Mouse (Mus musculus) left cerebral cortex, adult 11 months (tissue): ENCODE results near the gene Btbd35f2.
"Not testable (repeated sequence)": the region's sequence is repeated elsewhere in the genome, so short reads cannot be mapped to it uniquely, and the experiment has no call there.

ENCODE experiments used
- DNase-seq: peaks from one replicate; pipeline ENCODE4 v3.0.0; 2022; ENCODE audit warnings: low spot score

The Btbd35f2 gene

DNA sequence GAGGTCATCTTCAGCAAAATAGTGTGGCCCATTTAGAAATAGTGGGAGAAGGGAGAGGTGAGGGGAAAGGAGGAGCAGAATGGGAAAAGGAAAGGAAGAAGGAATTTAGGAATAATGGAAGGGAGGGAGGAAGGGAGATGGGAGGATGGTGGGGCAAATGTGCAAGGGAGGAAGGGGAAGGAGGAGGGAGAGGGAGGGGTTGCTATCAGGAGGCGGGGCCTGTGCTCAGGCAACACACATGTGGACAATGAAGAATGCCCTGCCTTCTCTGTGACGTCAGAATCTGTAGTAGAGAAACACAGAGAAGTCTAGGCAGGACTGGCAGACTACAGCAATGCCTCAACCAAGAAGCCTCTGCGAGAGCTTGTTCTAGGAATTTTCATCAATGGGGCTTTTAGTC lies at the start of gene Btbd35f2:
Btbd35f2 (plus strand) TSS at position 301 of the 400 bp plus-strand sequence.
- DNase-seq: not testable (repeated sequence)
